Mouse (Mus musculus): Measurements from ENCODE around the gene Wrnip1. TPM values are rescaled to one million over a fixed set of nuclear protein-coding genes. Genes with fewer than 3 reads are reported as not detected.
A peak's percentile ranks its signal among the peaks of the same experiment; 100 is the strongest.

The Wrnip1 gene
- total RNA-seq, 2 experiments from 2014 or later = 24.3 to 27.8 TPM

DNA sequence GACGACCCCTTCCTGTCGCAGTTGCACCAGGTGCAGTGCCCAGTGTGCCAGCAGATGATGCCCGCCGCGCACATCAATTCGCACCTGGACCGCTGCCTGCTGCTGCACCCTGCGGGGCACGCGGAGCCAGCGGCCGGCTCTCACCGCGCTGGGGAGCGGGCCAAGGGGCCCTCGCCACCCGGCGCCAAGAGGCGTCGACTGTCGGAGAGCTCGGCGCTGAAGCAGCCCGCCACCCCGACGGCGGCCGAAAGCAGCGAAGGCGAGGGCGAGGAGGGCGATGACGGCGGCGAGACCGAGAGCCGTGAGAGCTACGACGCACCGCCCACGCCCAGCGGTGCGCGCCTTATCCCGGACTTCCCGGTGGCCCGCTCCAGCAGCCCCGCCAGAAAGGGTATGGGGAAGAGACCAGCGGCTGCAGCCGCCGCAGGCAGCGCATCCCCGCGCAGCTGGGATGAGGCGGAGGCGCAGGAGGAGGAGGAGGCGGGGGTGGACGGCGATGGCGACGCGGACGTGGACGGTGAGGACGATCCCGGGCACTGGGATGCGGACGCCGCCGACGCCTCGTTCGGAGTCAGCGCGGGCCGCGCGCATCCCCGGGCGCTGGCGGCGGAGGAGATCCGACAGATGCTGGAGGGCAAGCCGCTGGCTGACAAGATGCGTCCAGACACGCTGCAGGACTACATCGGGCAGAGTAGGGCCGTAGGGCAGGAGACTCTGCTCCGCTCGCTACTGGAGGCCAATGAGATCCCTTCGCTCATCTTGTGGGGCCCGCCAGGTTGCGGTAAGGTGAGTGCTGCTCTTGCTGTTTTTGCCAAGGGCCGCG lies 632 bp downstream of the Wrnip1 start, which contains the start of gene D930007J09Rik:
D930007J09Rik (minus strand) TSS at position 591 of the 823 bp plus-strand sequence.
- peak; percentile 57 to 64 for DNase-seq
- intact Hi-C loops (cut with DNase I) = no loop called here

DNA sequence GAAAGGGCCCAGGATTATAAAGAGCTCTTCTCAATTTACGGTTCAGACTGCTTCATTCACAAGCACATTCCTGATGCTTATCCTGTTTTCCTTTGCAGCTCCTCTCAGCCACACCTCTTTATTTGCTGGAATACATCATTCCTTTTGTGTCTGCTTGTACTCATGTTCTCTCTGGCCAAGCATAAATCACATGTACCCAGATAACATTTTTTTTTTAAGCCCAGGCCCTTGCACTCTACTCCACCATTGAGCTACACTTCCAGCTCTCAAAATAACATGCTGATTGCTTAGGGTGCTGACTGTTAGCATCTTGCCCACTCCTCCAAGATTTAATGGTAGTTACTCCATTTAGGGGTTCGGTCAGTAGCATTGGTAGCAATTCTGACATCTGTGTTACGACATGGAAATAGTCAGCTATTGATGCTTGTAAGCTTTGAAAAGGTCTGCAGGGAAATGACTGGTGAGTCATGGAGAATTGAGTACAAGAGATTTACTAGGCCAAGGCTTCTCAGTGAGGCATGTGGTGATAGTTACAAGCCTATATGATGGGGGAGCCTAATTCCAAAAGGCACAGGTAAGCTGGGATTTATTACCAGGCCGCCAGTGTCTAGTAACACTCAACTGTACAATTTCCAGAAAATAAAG lies 2.0 kb downstream of the Wrnip1 start:
- DNase-seq = no peak
- intact Hi-C loops (cut with DNase I) = no loop called here

DNA sequence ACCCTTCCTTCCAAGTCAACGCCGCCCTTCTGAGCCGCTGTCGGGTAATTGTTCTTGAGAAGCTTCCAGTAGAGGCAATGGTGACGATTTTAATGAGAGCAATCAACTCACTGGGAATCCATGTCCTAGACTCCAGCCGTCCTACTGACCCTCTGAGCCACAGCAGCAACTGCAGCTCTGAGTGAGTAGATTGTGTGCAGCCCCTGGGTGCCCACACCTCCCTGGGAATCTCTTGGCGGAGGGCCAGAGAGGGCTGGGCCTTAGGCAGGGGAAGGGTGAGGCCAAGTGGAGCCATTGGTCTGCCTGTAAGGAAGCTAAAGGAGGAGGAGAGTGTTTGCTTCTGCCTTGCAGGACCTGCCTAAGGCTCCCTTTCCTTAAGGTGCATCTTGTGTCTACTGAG lies 5.0 kb downstream of the Wrnip1 start:
- no peak for DNase-seq
- intact Hi-C loops (cut with DNase I) = no loop called here

DNA sequence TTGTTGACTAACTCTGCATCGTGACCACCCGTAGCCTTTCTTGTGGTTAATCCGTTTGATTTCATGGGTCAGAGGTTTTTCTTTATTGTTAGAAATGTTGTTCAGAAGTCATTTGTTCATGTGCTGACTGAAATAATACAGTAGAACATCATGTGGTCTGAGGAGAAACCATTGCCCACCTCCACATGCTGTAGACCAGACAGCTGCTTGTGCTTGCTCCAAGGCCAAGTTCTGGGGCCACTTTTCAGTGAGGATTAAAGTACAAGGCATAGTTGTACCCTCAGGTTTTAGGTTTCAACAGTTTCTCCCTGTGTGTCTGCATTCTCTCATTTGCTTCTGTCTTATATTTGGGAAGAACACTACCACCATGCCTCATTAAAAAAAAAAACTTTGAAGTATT lies 5.8 kb downstream of the Wrnip1 start:
- intact Hi-C loops (cut with DNase I) = no loop called here
- DNase-seq = no peak

DNA sequence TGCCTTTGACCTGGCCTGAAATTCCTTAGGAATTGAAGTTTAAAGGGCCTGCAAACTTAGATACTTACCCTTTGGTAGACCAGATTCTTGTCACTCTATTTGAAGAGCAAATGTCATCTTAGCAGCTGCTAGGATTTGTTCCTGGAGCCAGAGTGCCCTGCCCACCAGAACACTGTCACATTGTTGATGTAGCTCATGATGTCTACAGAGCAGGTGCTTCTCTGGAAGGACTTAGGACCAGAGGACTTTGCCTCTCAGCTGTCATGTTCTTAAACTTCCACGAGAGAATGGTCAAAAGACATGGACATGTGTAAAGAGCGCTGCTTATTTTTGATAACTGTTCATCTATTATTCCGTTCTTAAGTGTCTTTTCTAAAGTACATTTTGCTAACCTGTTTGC lies 17.4 kb downstream of the Wrnip1 start:
- intact Hi-C loops (cut with DNase I) = no loop called here
- DNase-seq = no peak

DNA sequence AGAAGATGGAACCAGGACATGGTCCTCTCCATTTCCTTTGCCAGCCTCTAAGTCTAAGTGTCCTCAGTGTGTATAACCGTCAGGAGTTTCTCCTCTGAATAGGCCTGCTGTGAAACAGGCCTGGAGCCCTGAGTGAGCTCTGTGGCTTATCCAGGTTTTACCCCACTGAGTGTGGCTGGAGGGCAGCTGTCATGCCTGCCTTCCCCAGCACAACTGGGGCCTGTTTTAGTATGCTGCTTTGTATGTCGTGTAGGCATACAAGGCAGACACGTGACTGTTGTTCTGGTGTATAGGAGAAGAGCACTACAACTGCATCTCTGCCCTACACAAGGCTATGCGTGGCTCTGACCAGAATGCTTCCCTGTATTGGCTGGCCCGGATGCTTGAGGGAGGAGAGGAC lies 18.1 kb downstream of the Wrnip1 start:
- no peak for DNase-seq
- intact Hi-C loops (cut with DNase I) = no loop called here

DNA sequence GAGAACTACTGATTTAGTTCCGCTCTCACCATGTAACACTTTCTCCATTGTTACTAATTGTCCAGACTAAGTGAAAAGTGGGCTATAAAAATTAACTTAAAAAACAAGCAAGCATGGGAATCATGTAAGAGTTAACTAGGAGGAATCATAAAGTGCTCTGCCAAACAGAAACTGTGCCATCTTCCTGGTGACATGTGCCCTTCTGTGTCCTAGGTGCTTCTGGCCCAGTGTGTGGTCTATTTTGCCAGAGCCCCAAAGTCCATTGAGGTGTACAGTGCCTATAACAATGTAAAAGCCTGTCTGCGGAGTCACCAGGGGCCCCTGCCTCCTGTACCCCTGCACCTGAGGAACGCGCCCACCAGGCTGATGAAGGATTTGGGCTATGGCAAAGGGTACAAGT lies 19.8 kb downstream of the Wrnip1 start:
- DNase-seq = no peak
- intact Hi-C loops (cut with DNase I) = no loop called here

DNA sequence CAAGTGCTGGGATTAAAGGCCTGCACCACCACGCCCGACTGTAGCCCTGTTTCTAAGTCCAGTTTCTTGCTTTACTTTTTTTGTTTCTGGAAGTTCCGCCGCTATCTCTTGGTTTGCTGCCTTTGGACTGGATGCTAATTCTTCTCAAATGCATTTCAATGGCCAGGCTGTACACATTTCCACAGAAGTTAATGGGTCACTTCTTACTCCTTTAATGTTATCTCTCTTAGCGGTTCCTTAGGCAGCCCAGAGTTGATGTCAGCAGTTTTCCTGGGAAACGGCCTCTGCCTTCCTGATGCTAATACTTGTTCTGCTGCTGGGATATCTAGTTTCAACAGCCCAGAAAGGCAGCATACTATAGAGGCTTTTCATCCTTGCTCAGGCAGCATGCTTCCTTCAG lies 21.3 kb downstream of the Wrnip1 start:
- intact Hi-C loops (cut with DNase I) = no loop called here
- no peak for DNase-seq

DNA sequence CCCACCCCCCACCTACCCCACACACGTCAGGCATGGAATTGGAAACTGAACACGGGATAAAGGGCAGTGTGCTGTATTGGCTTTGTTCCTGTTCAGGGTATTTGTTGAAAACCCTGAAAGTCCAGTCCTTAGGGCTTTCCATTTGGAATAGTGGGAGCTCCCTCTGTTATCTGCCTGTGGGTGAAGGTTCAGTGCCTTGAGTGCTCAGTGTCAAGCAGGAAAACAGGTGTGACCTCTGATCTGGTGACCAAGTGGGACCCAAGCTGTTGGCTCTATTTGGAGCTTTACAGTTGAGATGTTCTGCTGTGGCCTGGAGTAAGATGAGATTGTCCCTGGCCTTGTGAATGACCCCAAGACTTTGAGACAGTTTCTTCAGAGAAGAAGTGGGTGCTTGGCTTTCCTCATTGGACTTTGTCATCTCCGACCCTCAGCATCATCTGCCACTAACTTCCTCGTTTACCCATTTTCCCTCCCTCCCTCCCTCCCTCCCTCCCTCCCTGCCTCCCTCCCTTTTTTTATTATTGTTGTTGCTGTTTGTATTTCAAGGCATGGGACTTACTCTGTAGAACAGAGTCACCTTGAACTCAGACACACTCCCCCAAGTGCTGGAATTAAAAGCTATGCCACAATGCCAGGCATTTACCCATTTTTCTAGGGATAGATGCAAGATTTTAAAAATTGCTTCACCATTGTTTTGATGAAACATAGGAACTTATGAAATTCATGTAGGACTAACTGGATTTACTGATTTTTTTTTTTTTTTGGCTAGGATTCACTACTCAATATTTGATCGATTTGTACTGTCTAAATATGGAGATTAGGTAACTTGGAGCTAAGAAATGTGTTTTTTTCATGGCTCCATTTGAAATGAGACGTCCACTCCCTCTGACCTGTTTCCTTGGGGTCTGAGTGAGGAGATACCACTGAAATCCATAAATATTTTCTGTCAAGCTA lies 22.8 kb downstream of the Wrnip1 start:
- intact Hi-C loops (cut with DNase I) = no loop called here
- DNase-seq = no peak

DNA sequence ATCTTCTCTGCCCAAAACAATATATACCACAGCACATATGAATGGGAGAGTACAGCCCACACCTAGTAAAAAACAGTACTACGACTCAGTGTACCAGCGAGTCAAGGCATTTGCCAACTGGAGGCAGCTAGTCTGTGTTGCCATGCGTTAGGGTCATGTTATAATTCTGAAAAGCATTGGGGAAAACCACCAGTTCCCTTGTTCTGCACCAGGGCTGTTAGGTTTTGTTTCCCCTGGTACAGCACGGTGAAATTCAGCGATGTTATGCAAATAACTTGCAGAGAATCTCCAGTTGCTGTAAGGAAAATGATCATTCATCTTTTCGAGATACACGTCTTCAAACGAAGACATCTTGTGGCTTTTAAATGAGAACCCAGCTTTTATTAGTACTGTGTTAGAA lies 23.7 kb downstream of the Wrnip1 start:
- intact Hi-C loops (cut with DNase I) = no loop called here
- no peak for DNase-seq

DNA sequence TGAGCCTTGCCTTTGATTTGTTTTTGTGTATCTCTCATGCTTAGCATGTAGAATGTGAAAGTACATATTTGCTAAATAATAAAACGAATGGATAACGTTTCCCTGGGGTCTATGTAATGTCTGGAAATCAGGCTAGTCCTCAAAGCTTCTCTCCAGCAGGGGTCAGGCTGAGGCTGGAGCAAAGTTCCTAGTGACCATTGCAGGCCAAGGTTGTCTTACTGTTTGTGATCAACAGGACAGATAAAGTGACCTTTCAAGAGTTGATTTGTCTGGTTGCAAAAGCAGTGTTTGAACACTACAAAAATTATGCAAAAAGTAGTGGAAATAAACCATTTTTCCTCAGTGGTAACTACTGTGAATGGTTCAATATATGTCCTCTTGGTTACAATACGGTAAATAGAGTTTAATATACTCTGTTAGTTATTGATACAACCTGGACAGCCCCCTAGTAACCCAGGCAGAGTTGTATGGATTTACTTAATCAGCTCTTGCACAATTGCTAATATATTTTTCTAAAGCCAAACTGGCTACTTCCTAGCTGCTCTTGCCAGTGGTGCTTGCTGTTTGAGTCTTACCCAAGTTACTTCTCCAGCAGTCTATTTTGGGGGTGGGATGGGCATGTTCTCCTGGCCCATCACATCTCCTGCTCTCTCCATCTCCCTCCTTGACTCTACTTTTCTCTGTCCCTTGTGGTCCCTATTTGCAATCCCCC lies 25.4 kb downstream of the Wrnip1 start:
- intact Hi-C loops (cut with DNase I) = no loop called here

DNA sequence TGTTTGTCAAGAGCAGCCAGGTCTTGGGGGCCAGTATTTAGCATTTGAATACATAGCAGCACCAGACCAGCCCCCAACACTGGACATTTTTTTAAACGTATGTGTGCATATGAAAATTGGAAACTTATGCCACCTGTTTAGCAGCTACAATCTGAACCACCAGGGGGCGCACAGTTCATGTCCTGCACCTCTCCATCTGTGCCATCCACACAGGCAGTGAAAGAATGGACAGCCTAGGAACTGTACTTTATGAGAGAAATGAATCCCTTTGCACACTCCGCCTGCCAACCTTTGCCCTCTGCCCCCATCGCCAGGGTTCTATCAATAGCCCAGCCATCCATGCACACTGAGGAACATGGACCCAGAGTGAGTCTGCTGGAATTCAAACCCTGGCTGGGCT lies 26.1 kb downstream of the Wrnip1 start:
- intact Hi-C loops (cut with DNase I) = no loop called here
- DNase-seq = peak; percentile 55 to 66

More for the DNA sequence above, 25.4 kb downstream of the Wrnip1 start:
- no peak for DNase-seq

DNA sequence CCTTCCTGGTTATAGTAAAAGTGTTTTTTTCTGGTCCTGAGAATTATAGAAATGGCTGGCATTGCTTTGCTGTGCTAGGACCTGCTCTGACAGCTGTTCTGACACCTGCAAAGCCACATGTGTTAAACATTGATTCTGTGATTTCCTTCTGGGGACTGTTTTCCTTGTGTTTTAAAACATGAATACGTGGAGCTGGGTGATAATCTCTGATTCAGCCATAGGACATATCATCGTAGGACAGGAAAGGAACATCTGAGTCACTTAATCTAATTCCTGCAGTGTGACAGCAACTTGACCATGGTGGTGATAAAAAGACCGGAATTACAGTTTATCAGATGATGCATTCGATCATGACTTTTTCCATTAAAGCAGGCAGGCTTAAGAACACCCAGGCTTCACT lies 27.0 kb downstream of the Wrnip1 start:
- intact Hi-C loops (cut with DNase I) = no loop called here
- no peak for DNase-seq

DNA sequence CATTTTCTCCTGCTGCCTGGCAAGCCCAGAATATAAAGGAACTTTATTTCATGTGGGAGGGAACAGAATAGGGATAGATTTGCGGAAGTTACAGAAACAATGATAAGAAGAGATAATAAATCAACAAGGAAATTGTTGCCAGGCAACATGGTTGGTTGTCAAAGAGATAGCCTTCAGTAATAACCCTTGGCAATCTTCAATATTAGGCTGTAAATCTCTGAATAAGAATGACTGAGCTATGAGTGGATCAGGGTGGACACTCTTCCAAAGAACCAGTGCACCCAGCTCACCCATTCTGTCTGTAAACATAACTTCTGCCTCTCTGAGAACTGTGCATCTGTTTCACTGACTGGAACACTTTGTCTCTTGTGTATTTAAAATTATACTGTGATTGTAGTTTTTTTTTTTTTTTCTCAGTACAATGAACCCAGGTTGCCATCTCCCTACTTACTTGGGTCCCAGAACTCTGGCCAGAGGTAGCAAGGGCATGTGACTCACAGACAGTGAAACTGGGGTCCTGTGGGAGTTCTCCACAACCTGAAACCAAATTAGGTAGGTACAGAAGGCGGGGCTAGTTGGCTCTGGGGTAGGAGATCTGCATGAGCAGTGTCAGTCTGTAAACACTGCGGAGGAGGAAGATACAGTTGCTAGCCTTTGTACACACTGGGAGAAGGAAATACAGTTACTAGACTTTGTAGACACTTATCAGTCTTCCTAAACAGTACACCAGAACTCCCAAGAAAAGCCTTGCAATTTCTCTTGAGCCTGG lies 29.9 kb downstream of the Wrnip1 start:
- no peak for DNase-seq
- intact Hi-C loops (cut with DNase I) = no loop called here

DNA sequence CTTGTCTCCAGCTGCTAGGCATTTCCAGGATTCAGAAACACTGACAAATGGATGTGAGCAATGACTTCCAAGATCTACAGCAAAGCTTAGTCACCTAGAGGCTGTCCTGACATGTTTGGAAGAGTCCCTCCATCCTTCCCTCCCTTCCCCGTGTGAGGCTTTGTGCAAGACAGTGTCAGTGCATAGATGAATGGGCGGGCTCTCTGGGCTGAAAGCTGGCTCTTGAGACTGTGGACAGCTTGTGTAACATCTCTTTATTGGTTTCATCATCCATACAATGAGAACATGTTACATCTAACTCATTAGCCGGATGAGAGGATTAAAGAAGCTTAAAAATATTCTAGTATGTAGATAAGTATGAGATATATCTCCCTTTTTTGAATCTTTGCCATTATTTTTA lies 30.9 kb downstream of the Wrnip1 start:
- intact Hi-C loops (cut with DNase I) = no loop called here
- no peak for DNase-seq

DNA sequence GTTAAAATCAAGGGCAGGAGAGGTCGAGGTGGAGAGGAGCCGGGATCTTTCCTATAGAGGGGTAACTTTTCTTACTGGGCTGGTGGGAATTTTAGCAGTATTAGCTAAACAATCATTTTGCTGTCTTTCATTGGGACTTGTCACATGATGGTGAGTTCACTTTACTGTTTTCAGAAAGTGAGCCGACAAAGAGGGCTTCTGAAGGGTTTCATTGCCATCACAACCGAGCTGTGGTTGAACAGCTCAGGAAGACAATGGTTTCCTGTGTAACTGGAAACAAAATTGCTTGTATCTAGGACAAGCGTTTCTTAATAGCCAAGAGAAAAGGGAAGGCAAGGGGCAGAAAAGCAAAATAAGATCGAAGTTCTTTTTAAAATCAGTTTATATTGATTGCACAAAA lies 31.4 kb downstream of the Wrnip1 start:
- intact Hi-C loops (cut with DNase I) = no loop called here
- no peak for DNase-seq

DNA sequence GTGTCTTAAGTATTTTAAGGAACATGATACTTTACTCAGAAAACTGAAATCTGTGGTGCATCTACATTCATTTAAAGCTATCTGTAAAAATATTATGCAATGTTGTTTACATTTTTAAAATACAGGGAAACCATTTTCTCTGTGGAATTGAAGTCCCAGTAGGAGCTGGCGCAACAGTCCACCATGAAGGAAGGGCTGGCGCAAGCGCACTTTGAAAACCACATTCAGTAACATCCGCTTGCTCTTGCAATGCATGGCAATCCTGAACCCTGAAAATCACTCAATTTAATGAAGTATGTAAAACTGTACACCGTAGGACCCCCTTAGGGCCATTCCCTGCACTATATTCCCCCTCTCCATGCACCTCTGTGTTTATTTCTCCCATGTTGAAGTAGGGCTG lies 32.7 kb downstream of the Wrnip1 start:
- no peak for DNase-seq
- intact Hi-C loops (cut with DNase I) = no loop called here

DNA sequence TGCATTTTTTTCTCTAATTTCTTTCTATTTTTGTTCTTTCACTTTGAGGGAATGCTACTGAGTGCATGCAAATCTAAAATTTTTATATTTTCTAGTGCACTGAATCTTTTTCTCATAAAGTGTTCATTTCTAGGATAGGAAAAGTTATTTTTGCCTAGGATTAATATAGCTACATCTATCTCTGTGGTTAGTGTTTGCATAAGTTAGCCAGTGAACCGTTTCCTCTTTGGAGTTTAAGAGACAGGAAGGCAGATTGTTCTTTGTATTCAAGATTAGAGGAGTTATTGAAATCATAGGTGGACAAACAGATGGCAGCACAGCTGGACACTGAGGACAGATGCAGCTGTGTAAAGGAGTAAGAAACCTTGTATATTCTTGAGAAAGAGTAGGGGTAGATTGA lies 37.5 kb downstream of the Wrnip1 start:
- intact Hi-C loops (cut with DNase I) = no loop called here
- DNase-seq = no peak

DNA sequence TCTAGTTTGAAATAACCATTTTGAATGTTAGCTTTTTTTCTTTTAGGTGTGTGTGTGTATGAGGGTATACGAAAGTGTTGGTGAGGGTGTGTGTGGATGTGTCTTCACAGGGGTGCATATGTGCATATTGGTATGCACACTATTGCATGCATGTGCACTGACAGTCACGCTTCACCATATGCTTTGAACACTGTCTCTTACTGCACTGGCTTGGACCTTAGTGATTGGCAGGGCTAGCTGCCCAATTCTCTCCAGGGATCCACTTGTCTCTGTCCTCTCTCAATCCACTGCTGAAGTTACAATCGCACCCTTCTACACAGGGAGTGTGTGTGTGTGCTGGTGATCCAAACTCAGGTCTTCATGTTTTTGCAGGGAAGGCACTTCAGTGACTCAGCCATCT lies 39.5 kb downstream of the Wrnip1 start:
- intact Hi-C loops (cut with DNase I) = no loop called here
- DNase-seq = no peak

DNA sequence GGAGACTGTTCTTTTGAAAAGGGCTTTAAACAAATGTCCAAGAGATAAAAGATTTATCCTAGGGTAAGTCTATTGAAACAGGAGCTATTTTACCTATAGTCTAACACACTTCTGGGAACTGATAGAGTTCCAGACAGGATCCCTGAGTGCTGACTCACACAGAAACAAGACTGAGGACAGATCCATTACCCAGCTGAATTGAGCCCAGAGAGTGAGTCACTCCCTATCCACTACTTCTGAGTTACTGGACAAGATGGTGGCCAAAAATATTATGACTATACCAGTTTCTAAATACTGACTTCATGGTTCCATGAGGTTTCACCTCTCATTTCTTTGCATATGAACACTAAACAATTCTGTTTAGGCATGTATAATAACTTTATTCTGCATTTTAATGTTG lies 44.4 kb downstream of the Wrnip1 start:
- no peak for DNase-seq
- intact Hi-C loops (cut with DNase I) = no loop called here
